Mouse (Mus musculus) urinary bladder, postnatal 0 days (tissue): Measurements from ENCODE around the gene Robo2. TPM values are rescaled to one million over a fixed set of nuclear protein-coding genes. Genes with fewer than 3 reads are reported as not detected.

Experiments
- microRNA counts: library from miRNA; unstranded; fragments of <30 nt; microRNA quantifications from one replicate; lab custom pipeline; 2016
- microRNA-seq: library from miRNA; unstranded; fragments of <30 nt; microRNA quantifications from one replicate; pipeline ENCODE4, GENCODE M21; 2016
- polyA plus RNA-seq: library from polyadenylated mRNA; unstranded; fragments of >200 nt; fragmentation: Nextera tagmentation; extraction: Ambion mirVana; gene quantifications from 2 replicates; pipeline ENCODE4 v1.2.1, GENCODE M21; 2015

The Robo2 gene
- 5.2 and 7.8 TPM in 2 replicates for polyA plus RNA-seq

DNA sequence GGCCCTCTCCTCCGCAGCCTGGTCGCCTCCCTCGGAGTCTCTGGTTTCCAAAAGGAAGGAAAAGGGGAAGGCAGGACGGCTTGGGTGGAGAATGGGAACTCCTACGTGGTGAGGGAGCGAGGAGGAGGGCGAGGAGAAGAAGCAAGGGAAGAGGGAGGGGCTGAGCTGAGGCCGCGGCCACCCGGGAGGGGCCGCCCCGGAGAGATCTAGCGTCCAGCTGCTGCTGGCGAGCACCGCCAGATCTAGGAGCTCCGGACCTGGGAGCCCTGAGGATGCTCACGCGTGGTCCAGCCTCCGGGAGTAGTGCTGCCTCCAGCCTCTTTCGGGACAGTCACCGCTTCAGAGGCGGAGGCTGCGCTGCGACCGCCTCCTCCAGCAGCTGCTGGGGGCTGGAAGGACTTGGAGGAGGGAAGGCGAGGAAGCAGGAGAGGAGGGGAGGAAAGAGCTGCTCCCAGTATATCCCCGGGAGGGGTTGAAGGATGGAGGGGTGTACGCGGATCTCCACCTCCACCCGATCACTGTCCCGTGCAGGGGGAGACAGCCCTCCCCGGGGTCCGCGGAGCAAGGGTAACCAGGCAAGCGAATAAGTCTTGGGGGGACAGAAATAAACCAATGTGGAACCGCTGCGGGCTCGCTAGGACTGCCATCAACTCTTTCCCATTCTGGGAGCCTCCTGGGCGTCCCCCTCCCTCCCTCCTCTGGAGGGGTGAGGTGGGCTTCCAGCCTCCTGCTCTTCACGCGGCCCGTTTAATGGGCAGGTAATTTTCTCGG is at the start of gene Robo2:
TSS of gene Robo2 (minus strand) at position 345 of the 771 bp plus-strand sequence.

MicroRNA genes within 50 kb of the gene (microRNA counts, 519-probe panel; counts per million panel counts)
- microRNA mmu-miR-691 (lab: Ali Mortazavi, UCI): 2,622 counts per million, percentile 36 among the panel's probes with 10 or more counts

Small RNAs within 50 kb of the gene (microRNA-seq; reads per million reads assigned to microRNA genes)
- gene Gm24272 (not detected), gene Mir691 (not detected)
